Mouse (Mus musculus): ENCODE results near the gene Nudt4. TPM values are rescaled to one million over a fixed set of nuclear protein-coding genes. Genes with fewer than 3 reads are reported as not detected.

The Nudt4 gene
- total RNA-seq, 1 experiment = 92.4 TPM

DNA sequence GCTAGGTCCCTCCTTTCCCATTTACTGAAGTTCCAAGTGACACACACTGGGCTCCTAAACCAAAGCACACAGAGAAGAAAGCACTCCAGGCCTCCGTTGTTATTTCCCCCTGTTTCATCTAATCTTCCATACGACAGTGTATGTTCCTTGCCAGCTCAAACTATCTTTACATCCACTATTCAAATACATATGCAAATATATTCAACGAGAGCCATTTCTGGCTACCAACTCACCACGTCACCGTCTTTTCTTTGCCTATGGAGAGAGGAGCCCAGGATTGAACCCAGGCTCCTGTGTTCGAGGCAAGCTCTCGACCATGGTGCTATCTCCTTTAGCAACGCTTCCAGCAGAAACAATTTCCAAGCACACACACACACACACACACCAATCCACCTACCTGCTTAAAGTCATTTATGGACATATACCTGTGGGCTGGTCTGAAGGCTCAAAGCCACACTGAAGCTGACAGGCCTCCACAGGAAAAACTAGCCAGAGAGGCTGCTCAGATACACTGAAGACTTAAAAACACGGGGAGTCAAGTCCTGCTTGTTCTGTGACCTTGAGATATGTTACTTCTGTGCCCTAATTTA, 3.5 kb downstream of the Nudt4 start:
- TF ChIP-seq ZC3H11A (IDR thresholded peaks at IDR 0.05; ENCODE audit: borderline replicate concordance, low read depth, low read length) (no peak), ZNF384 (IDR thresholded peaks at IDR 0.05; ENCODE audit: low read depth, low read length) (no peak), CHD2 (IDR thresholded peaks at IDR 0.05; ENCODE audit: low read depth, low read length) (no peak), MAFK (IDR thresholded peaks at IDR 0.05; ENCODE audit: insufficient read depth, low read depth, low read length) (no peak), HCFC1 (IDR thresholded peaks at IDR 0.05; ENCODE audit: borderline replicate concordance, insufficient read depth, low read length) (no peak)
- Histone ChIP-seq H3K4me1 (ENCODE audit: control insufficient read depth in 2 of 2, insufficient read depth in 2 of 2, low read length in 2 of 2, poor library complexity in 1 of 2) (peaks cover 3 to 21% of the 10 kb centered on the region in 2 experiments), H3K9ac (ENCODE audit: insufficient read depth, low read depth, low read length, poor library complexity, severe bottlenecking) (no peak overlapping the region), H3K27ac (ENCODE audit: insufficient read depth, low read depth, low read length, poor library complexity, severe bottlenecking) (no peak overlapping the region), H3K9me3 (ENCODE audit: control insufficient read depth, insufficient read depth, low read depth, low read length) (no peaks in the 10 kb centered on the region), H3K4me3 (ENCODE audit: insufficient read depth in 1 of 2, low read depth in 1 of 2, low read length in 2 of 2, poor library complexity in 1 of 2, severe bottlenecking in 1 of 2) (peak overlapping the region in 1 of 2 experiments; percentile 23; a peak in 1 of 4 replicates), H3K36me3 (ENCODE audit: control insufficient read depth, insufficient read depth, low read length, poor library complexity, severe bottlenecking) (peaks cover 6% of the 10 kb centered on the region)
- in situ Hi-C loops (cut with MboI; ENCODE audit: low sequenced_read_pairs in 2 of 2, unreplicated experiment in 2 of 2) = loop anchor here in 1 of 2 experiments (25.0 kb wide), 1 partner anchor 327 kb away; no protein-coding TSS in a partner anchor
- DNase-seq (ENCODE audit: low read depth, low spot score) = no peak

DNA sequence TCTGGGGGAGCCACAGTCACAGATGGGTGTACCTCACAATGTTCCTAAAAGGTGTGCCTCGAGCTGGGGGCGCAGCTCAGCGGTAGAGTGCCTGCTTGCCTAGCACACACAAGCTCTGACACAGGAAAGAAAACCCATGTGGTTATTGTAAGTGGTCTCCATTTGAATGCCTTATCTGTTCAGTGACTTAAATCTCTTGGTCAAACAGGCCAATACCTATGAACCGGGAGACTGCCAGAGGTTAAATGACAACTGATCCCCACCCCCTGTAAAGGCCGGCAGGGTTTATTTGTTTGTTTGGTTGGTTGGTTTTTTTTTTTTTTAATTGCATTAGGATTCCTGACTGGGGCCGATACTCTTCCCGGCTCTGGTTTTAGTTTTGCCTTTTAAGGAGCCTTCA, 4.5 kb downstream of the Nudt4 start:
- Histone ChIP-seq H3K9ac (ENCODE audit: insufficient read depth, low read depth, low read length, poor library complexity, severe bottlenecking) (no peak overlapping the region), H3K4me3 (ENCODE audit: insufficient read depth in 1 of 2, low read depth in 1 of 2, low read length in 2 of 2, poor library complexity in 1 of 2, severe bottlenecking in 1 of 2) (peak overlapping the region in 1 of 2 experiments; percentile 15; a peak in 1 of 4 replicates), H3K27ac (ENCODE audit: insufficient read depth, low read depth, low read length, poor library complexity, severe bottlenecking) (no peak overlapping the region), H3K4me1 (ENCODE audit: control insufficient read depth in 2 of 2, insufficient read depth in 2 of 2, low read length in 2 of 2, poor library complexity in 1 of 2) (peaks cover 3 to 20% of the 10 kb centered on the region in 2 experiments), H3K36me3 (ENCODE audit: control insufficient read depth, insufficient read depth, low read length, poor library complexity, severe bottlenecking) (peaks cover 8% of the 10 kb centered on the region), H3K9me3 (ENCODE audit: control insufficient read depth, insufficient read depth, low read depth, low read length) (no peaks in the 10 kb centered on the region)
- in situ Hi-C loops (cut with MboI; ENCODE audit: low sequenced_read_pairs in 2 of 2, unreplicated experiment in 2 of 2) = loop anchor here (10.0 to 25.0 kb wide), 3 partner anchors 295 to 335 kb away; no protein-coding TSS in a partner anchor
- DNase-seq (ENCODE audit: low read depth, low spot score) = no peak
- no peak for TF ChIP-seq MAFK (IDR thresholded peaks at IDR 0.05; ENCODE audit: insufficient read depth, low read depth, low read length)

- Histone ChIP-seq H3K4me1 (ENCODE audit: control insufficient read depth in 2 of 2, insufficient read depth in 2 of 2, low read length in 2 of 2, poor library complexity in 1 of 2) (peaks cover 3 to 21% of the 10 kb centered on the region in 2 experiments), H3K9me3 (ENCODE audit: control insufficient read depth, insufficient read depth, low read depth, low read length) (no peaks in the 10 kb centered on the region), H3K27ac (ENCODE audit: insufficient read depth, low read depth, low read length, poor library complexity, severe bottlenecking) (no peak overlapping the region), H3K9ac (ENCODE audit: insufficient read depth, low read depth, low read length, poor library complexity, severe bottlenecking) (no peak overlapping the region), H3K4me3 (ENCODE audit: insufficient read depth in 1 of 2, low read depth in 1 of 2, low read length in 2 of 2, poor library complexity in 1 of 2, severe bottlenecking in 1 of 2) (peak overlapping the region in 1 of 2 experiments; percentile 14; a peak in 1 of 4 replicates), H3K36me3 (ENCODE audit: control insufficient read depth, insufficient read depth, low read length, poor library complexity, severe bottlenecking) (peaks cover 9% of the 10 kb centered on the region)
- in situ Hi-C loops (cut with MboI; ENCODE audit: low sequenced_read_pairs in 2 of 2, unreplicated experiment in 2 of 2) = loop anchor here (10.0 to 25.0 kb wide), 3 partner anchors 297 to 337 kb away; no protein-coding TSS in a partner anchor
- TF ChIP-seq ZC3H11A (IDR thresholded peaks at IDR 0.05; ENCODE audit: borderline replicate concordance, low read depth, low read length) (peak; percentile 51; the same call in 1 of the 2 replicates), CHD2 (IDR thresholded peaks at IDR 0.05; ENCODE audit: low read depth, low read length) (no peak)
- DNase-seq (ENCODE audit: low read depth, low spot score) = no peak
These were observed 6.6 kb downstream of the Nudt4 start for GRCm38 (mm10) chr10:95557337-95557828.

DNA sequence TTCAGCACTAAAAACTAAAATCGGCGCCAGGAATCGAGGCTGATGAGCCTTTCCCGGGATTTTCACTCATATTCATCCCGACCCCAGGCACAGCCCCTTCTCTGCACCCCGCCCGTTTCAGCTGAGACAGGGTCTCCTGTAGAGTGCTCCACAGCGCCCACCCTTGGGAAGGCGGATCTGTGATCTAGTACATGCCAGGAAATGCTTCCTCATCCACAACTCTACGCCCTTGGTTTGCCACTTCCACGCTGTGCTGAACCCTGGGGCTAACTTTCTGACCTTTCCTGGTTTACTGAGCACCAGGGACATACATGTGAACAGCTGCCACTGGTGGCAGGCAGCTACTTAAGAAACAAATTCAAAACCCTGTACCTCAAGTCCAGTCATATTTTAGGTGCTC, 8.1 kb downstream of the Nudt4 start:
- Histone ChIP-seq H3K9ac (ENCODE audit: insufficient read depth, low read depth, low read length, poor library complexity, severe bottlenecking) (no peak overlapping the region), H3K4me3 (ENCODE audit: insufficient read depth in 1 of 2, low read depth in 1 of 2, low read length in 2 of 2, poor library complexity in 1 of 2, severe bottlenecking in 1 of 2) (no peak overlapping the region), H3K36me3 (ENCODE audit: control insufficient read depth, insufficient read depth, low read length, poor library complexity, severe bottlenecking) (peaks cover 13% of the 10 kb centered on the region; the same call in 1 of the 2 replicates), H3K9me3 (ENCODE audit: control insufficient read depth, insufficient read depth, low read depth, low read length) (no peaks in the 10 kb centered on the region), H3K27ac (ENCODE audit: insufficient read depth, low read depth, low read length, poor library complexity, severe bottlenecking) (no peak overlapping the region), H3K4me1 (ENCODE audit: control insufficient read depth in 2 of 2, insufficient read depth in 2 of 2, low read length in 2 of 2, poor library complexity in 1 of 2) (peaks cover 0 to 23% of the 10 kb centered on the region in 2 experiments; a peak in 3 of 4 replicates)
- in situ Hi-C loops (cut with MboI; ENCODE audit: low sequenced_read_pairs in 2 of 2, unreplicated experiment in 2 of 2) = loop anchor here (10.0 to 25.0 kb wide), 3 partner anchors 299 to 339 kb away; no protein-coding TSS in a partner anchor
- no peak for DNase-seq (ENCODE audit: low read depth, low spot score)
- TF ChIP-seq CHD2 (IDR thresholded peaks at IDR 0.05; ENCODE audit: low read depth, low read length) (no peak), ZNF384 (IDR thresholded peaks at IDR 0.05; ENCODE audit: low read depth, low read length) (no peak), MAFK (IDR thresholded peaks at IDR 0.05; ENCODE audit: insufficient read depth, low read depth, low read length) (no peak), ZC3H11A (IDR thresholded peaks at IDR 0.05; ENCODE audit: borderline replicate concordance, low read depth, low read length) (no peak), HCFC1 (IDR thresholded peaks at IDR 0.05; ENCODE audit: borderline replicate concordance, insufficient read depth, low read length) (no peak)
